Mouse (Mus musculus) C2C12 (cell line): Measurements from ENCODE around the gene Copa.

ENCODE experiments used
- CEBPB ChIP-seq: IDR thresholded peaks from one replicate; pipeline ENCODE4 v1.6.1; 2011; ENCODE audit warnings: low read depth, mild to moderate bottlenecking, control low read depth, moderate library complexity
- CTCF ChIP-seq: IDR thresholded peaks from one replicate; pipeline ENCODE4 v1.5.1; 2011; ENCODE audit not compliant: control insufficient read depth, insufficient read depth, insufficient read length
- MAX ChIP-seq: IDR thresholded peaks from one replicate; pipeline ENCODE4 v1.6.1; 2011; ENCODE audit warnings: mild to moderate bottlenecking, control low read depth
- MYOD1 ChIP-seq: IDR thresholded peaks from one replicate; pipeline ENCODE4 v1.6.1; 2011; ENCODE audit warnings: low read depth; ENCODE audit not compliant: control insufficient read depth, insufficient read length
- MYOG ChIP-seq: IDR thresholded peaks from one replicate; pipeline ENCODE4 v1.6.1; 2011; ENCODE audit not compliant: control insufficient read depth, insufficient read length; ENCODE audit errors: extremely low read depth
- USF1 ChIP-seq: IDR thresholded peaks from one replicate; pipeline ENCODE4 v1.6.1; 2011; ENCODE audit warnings: low read depth, mild to moderate bottlenecking, control low read depth, moderate library complexity

DNA sequence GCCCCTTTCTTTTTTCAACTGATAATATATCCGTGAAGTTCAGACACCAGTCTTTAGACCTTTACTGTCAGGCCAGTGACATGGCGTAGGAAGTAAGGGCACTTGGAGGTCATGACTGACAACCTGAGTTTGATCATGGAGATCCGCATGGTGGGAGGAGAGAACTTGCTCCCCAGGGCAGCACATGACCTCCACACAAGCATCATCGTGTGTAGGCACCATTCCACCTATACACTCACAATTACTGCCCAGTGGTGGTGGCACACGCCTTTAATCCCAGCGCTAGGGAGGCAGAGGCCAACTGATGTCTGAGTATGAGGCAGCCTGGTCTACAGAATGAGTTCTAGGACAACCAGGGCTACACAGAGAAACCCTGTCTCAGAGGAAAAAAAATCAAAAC is 42.2 kb downstream of the Copa start:
- TF ChIP-seq CTCF (no peak), USF1 (no peak), MYOG (no peak), MAX (no peak), CEBPB (no peak), MYOD1 (no peak)
